Mouse (Mus musculus): Measurements from ENCODE around the gene 1700016C15Rik.

GRCm38 (mm10) chr1:177723786-177724185 lies 5.8 kb upstream of the 1700016C15Rik start:
- TF ChIP-seq CTCF (IDR thresholded peaks at IDR 0.05; ENCODE audit: borderline replicate concordance, control insufficient read depth, extremely low read depth, insufficient read depth, low read length, poor library complexity) (no peak), POLR2A (IDR thresholded peaks at IDR 0.05; ENCODE audit: control insufficient read depth, extremely low read depth, insufficient read depth, low read length, poor library complexity) (no peak)
